Mouse (Mus musculus): Measurements from ENCODE around the gene Lrrc41. TPM values are rescaled to one million over a fixed set of nuclear protein-coding genes. Genes with fewer than 3 reads are reported as not detected.

Gene Lrrc41
- total RNA-seq, 2 experiments from 2014 or later: 21.2 to 22.1 TPM

DNA sequence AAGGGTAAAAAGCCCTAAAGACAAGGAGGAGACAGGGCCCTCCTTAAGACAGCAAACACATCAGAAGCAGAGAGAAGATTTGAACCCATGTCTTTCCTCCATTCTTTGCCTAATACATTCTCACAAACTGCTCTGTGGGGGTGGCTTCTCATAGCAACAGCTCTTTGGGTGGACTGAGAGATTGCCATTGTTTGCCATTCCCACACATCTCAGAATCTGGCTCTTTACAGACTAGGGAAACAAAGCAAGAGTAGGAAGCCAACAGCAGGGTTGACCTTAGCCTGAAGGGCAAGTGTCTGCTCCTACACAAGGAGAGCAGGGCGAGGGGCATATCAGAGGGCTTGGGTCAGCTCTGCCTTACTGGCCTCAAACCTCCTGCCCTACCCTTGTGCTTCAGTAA, 66.7 kb downstream of the Lrrc41 start:
- intact Hi-C loops (cut with DNase I): no loop called here
- Histone ChIP-seq H3K4me3 (no peak overlapping the region), H3K27ac (peak overlapping the region; percentile 93)
- no peak for TF ChIP-seq CTCF (IDR thresholded peaks at IDR 0.05)
- no peak for DNase-seq

- Histone ChIP-seq H3K27ac (peak overlapping the region; percentile 93), H3K4me3 (peak overlapping the region; percentile 79)
- TF ChIP-seq CTCF (IDR thresholded peaks at IDR 0.05): no peak
- intact Hi-C loops (cut with DNase I): no loop called here
- no peak for DNase-seq
Observed at GRCm38 (mm10) chr4:116142269-116142668, 67.2 kb downstream of the Lrrc41 start.

DNA sequence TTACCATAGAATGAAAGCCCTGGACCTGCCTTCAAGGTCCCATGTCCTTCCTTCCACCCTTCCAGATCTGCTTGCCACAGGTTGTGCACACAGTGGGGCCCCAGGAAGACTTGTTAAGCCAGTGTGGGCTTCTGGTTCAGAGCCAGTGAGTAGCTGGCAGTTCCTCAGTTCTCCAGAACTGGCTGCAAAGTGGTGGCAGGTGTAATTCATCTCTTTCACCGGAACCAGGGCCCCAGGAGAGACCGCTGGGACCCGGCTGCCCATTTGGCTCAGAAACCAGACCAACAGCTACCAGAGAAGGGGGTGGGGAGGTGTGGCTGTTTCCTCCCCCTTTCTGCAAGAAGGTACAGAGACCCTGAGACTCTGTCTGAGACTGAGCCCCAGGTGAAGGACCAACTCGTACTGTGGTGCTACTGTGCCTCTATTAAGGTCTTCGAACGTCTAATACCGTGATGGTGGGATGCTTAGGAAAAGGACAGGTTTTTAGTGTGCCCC, 68.3 kb downstream of the Lrrc41 start:
- DNase-seq: peak; percentile 65
- TF ChIP-seq CTCF (IDR thresholded peaks at IDR 0.05): no peak
- Histone ChIP-seq H3K4me3 (peak overlapping the region; percentile 79), H3K27ac (peak overlapping the region; percentile 93)
- intact Hi-C loops (cut with DNase I): no loop called here

GRCm38 (mm10) chr4:116143891-116144717, 69.0 kb downstream of the Lrrc41 start:
- no peak for TF ChIP-seq CTCF (IDR thresholded peaks at IDR 0.05)
- peak; percentile 85 for DNase-seq
- peak overlapping the region; percentile 79 for H3K4me3 ChIP-seq
- H3K27ac ChIP-seq: peak overlapping the region; percentile 93
- intact Hi-C loops (cut with DNase I): no loop called here

Other genes starting within 250 kb of the Lrrc41 start
- gene Mob3c, start 247.2 kb upstream of the Lrrc41 start, total RNA-seq (2021): 1 to 10 TPM; 2.3 to 4.0 TPM
- 10 to 100 TPM; 24.4 to 28.0 TPM for gene Mknk1, start 236.1 kb upstream of the Lrrc41 start, total RNA-seq (2021)
- not detected for gene Kncn, start 190.9 kb upstream of the Lrrc41 start, total RNA-seq (2021)
- not detected for gene 6430628N08Rik, start 184.6 kb upstream of the Lrrc41 start, total RNA-seq (2021)
- gene Dmbx1, start 135.3 kb upstream of the Lrrc41 start, total RNA-seq (2021): not detected
- under 1 TPM; 0.20 to 0.22 TPM for gene Faah, start 57.3 kb upstream of the Lrrc41 start, total RNA-seq (2021)
- 10 to 100 TPM; 12.3 to 16.9 TPM for gene Nsun4, start 21.4 kb upstream of the Lrrc41 start, total RNA-seq (2021)
- 100 to 1,000 TPM; 765 to 991 TPM for gene Uqcrh, start 198 bp upstream of the Lrrc41 start, total RNA-seq (2021)
- gene Rad54l, start 48.4 kb downstream of the Lrrc41 start, total RNA-seq (2021): under 1 TPM; 0.23 to 0.36 TPM
- 10 to 100 TPM; 47.9 to 50.7 TPM for gene Pomgnt1, start 48.6 kb downstream of the Lrrc41 start, total RNA-seq (2021)
- 1 to 10 TPM; 4.9 to 6.9 TPM for gene Lurap1, start 76.1 kb downstream of the Lrrc41 start, total RNA-seq (2021)
- gene Tspan1, start 92.3 kb downstream of the Lrrc41 start, total RNA-seq (2021): under 1 TPM in 1 of 2 experiments, not detected in 1; 0.17 TPM
- not detected for gene 1700042G07Rik, start 98.1 kb downstream of the Lrrc41 start, total RNA-seq (2021)
- under 1 TPM in 1 of 2 experiments, not detected in 1; 0.47 TPM for gene Gm49337, start 98.1 kb downstream of the Lrrc41 start, total RNA-seq (2021)
- gene Pik3r3, start 146.3 kb downstream of the Lrrc41 start, total RNA-seq (2021): 1 to 10 TPM; 5.6 to 7.3 TPM